ENCODE assay signal across 10 mouse cellular contexts in genomic region chr9:20543496-20543895, GRCm38 (mm10). TPM values are rescaled to one million over a fixed set of nuclear protein-coding genes. Genes with fewer than 3 reads are reported as not detected.
A peak's percentile ranks its signal among the peaks of the same experiment; 100 is the strongest.
DNase-seq lines count a peak whose midpoint lies in the region; ATAC-seq and TF ChIP-seq lines count a peak whose summit lies in the region.
"Had no signal": no experiment of that assay in that cellular context is flagged by ENCODE, and none has a peak within 500 bp of the region (broad histone marks: within the 10 kb centered on the region; RNA-seq: fewer than 3 reads in every experiment).

No protein-coding gene starts in this region.

- ATAC-seq in kidney, embryonic 15.5 days (replicated peaks; ENCODE audit: low FRiP score): no peak
- ATAC-seq in embryonic facial prominence, embryonic 15.5 days (ENCODE audit: insufficient number of reproducible peaks, low FRiP score, low TSS enrichment, low read depth): no peak
- no peak for ATAC-seq in limb, embryonic 12.5 days (ENCODE audit: insufficient number of reproducible peaks, insufficient read depth, low FRiP score, low TSS enrichment, low read depth)
- no peak for ATAC-seq in midbrain, embryonic 15.5 days (replicated peaks)
- no peak for ATAC-seq in activated CD4-positive, CD25-positive, alpha-beta regulatory T cell, adult 4 months
- ATAC-seq: Patski had no signal

- DNase-seq in kidney, adult 2 months: no peak
- no peak for DNase-seq in T-cell, adult 2 months (ENCODE audit: low spot score)
- no peak for DNase-seq in urinary bladder, postnatal 10 days (ENCODE audit: low spot score)
- DNase-seq: cerebellum, adult 2 months had no signal

- no peak overlapping the region for H3K9ac ChIP-seq in kidney, embryonic 15.5 days
- no peak overlapping the region for H3K9ac ChIP-seq in embryonic facial prominence, embryonic 15.5 days
- no peak overlapping the region for H3K9ac ChIP-seq in limb, embryonic 12.5 days (replicated peaks)
- H3K9ac ChIP-seq in midbrain, embryonic 15.5 days: 0 out of 2 replicates have a peak overlapping the region, but pooled peaks have one; percentile 52

- peaks cover 15% of the 10 kb centered on the region for H3K4me1 ChIP-seq in kidney, embryonic 15.5 days
- H3K4me1 ChIP-seq in kidney, adult 2 months (ENCODE audit: control insufficient read depth, insufficient read depth, low read length): no peaks in the 10 kb centered on the region
- peaks cover 17% of the 10 kb centered on the region; the same call in 1 of the 2 replicates for H3K4me1 ChIP-seq in embryonic facial prominence, embryonic 15.5 days
- H3K4me1 ChIP-seq in limb, embryonic 12.5 days (replicated peaks): no peaks in the 10 kb centered on the region
- H3K4me1 ChIP-seq in midbrain, embryonic 15.5 days: peaks cover 13% of the 10 kb centered on the region

- 36% methylated on average over 6 of the region's 6 CpGs for WGBS in kidney, embryonic 15.5 days
- 40% methylated on average over 6 of the region's 6 CpGs for WGBS in kidney, adult 2 months
- 24% methylated on average over 6 of the region's 6 CpGs for WGBS in embryonic facial prominence, embryonic 15.5 days
- 26% methylated on average over 6 of the region's 6 CpGs for WGBS in limb, embryonic 12.5 days
- 31% methylated on average over 6 of the region's 6 CpGs for WGBS in midbrain, embryonic 15.5 days

- peak overlapping the region; percentile 82; the same call in 1 of the 2 replicates for H3K4me2 ChIP-seq in kidney, embryonic 15.5 days
- peak overlapping the region; percentile 72 for H3K4me2 ChIP-seq in embryonic facial prominence, embryonic 15.5 days (replicated peaks)
- peak overlapping the region; percentile 71 for H3K4me2 ChIP-seq in limb, embryonic 12.5 days
- H3K4me2 ChIP-seq in midbrain, embryonic 15.5 days: peak overlapping the region; percentile 83; the same call in 1 of the 2 replicates

- 0 out of 2 replicates have a peak, but pooled peaks cover 3% of the 10 kb centered on the region for H3K27me3 ChIP-seq in kidney, embryonic 15.5 days
- no peaks in the 10 kb centered on the region for H3K27me3 ChIP-seq in kidney, adult 2 months (replicated peaks; ENCODE audit: control insufficient read depth, insufficient read depth, low read length)
- H3K27me3 ChIP-seq in embryonic facial prominence, embryonic 15.5 days: no peaks in the 10 kb centered on the region
- H3K27me3 ChIP-seq in limb, embryonic 12.5 days: 0 out of 2 replicates have a peak, but pooled peaks cover 4% of the 10 kb centered on the region
- no peaks in the 10 kb centered on the region; the same call in none of the 2 replicates for H3K27me3 ChIP-seq in midbrain, embryonic 15.5 days (replicated peaks)
- H3K27me3 ChIP-seq: Patski had no signal

- no peak overlapping the region for H3K4me3 ChIP-seq in kidney, embryonic 15.5 days (replicated peaks)
- no peak overlapping the region for H3K4me3 ChIP-seq in kidney, adult 2 months (ENCODE audit: insufficient read depth, low read depth, low read length)
- 0 out of 2 replicates have a peak overlapping the region, but pooled peaks have one; percentile 48 for H3K4me3 ChIP-seq in embryonic facial prominence, embryonic 15.5 days (replicated peaks)
- no peak overlapping the region for H3K4me3 ChIP-seq in limb, embryonic 12.5 days (replicated peaks)
- no peak overlapping the region for H3K4me3 ChIP-seq in midbrain, embryonic 15.5 days

- H3K9me3 ChIP-seq in kidney, embryonic 15.5 days (replicated peaks): no peaks in the 10 kb centered on the region
- no peaks in the 10 kb centered on the region for H3K9me3 ChIP-seq in embryonic facial prominence, embryonic 15.5 days (replicated peaks)
- no peaks in the 10 kb centered on the region for H3K9me3 ChIP-seq in limb, embryonic 12.5 days
- H3K9me3 ChIP-seq in midbrain, embryonic 15.5 days: no peaks in the 10 kb centered on the region

- 0 out of 2 replicates have a peak overlapping the region, but pooled peaks have one; percentile 91 for H3K27ac ChIP-seq in kidney, embryonic 15.5 days
- H3K27ac ChIP-seq in kidney, adult 2 months (ENCODE audit: insufficient read depth, low read depth, low read length): no peak overlapping the region
- H3K27ac ChIP-seq in embryonic facial prominence, embryonic 15.5 days (replicated peaks): peak overlapping the region; percentile 95
- peak overlapping the region; percentile 91; the same call in 1 of the 2 replicates for H3K27ac ChIP-seq in limb, embryonic 12.5 days
- peak overlapping the region; percentile 92 for H3K27ac ChIP-seq in midbrain, embryonic 15.5 days

- no peaks in the 10 kb centered on the region for H3K36me3 ChIP-seq in kidney, embryonic 15.5 days
- H3K36me3 ChIP-seq in kidney, adult 2 months (ENCODE audit: control insufficient read depth, insufficient read depth, low read length): no peaks in the 10 kb centered on the region
- H3K36me3 ChIP-seq in embryonic facial prominence, embryonic 15.5 days: no peaks in the 10 kb centered on the region
- H3K36me3 ChIP-seq in limb, embryonic 12.5 days: no peaks in the 10 kb centered on the region
- H3K36me3 ChIP-seq in midbrain, embryonic 15.5 days (replicated peaks): no peaks in the 10 kb centered on the region

- TF ChIP-seq POLR2A in kidney, adult 2 months (IDR thresholded peaks at IDR 0.05; ENCODE audit: low read depth, low read length): no peak

- TF ChIP-seq CTCF in kidney, adult 2 months (conservative IDR thresholded peaks at IDR 0.05; ENCODE audit: insufficient read depth, insufficient read length, low read depth, low read length): no peak

RNA-seq across cellular contexts. Expression of gene Zfp266, which starts 22.3 kb away (rescaled TPM):
- polyA plus RNA-seq in kidney, embryonic 15.5 days (2015; fragmentation: Nextera tagmentation; extraction: Ambion mirVana): 102 and 107 TPM in 2 replicates
- 4.7 and 6.6 TPM in 2 replicates for polyA plus RNA-seq in kidney, adult 2 months (2012; rRNA removed)
- 105 and 114 TPM in 2 replicates for polyA plus RNA-seq in embryonic facial prominence, embryonic 15.5 days (2015; fragmentation: Nextera tagmentation; extraction: Ambion mirVana)
- 160 and 170 TPM in 2 replicates for polyA plus RNA-seq in limb, embryonic 12.5 days (2016; fragmentation: Nextera tagmentation; extraction: Ambion mirVana)
- 117 and 124 TPM in 2 replicates for polyA plus RNA-seq in midbrain, embryonic 15.5 days (2015; fragmentation: Nextera tagmentation; extraction: Ambion mirVana)
- polyA plus RNA-seq in activated CD4-positive, CD25-positive, alpha-beta regulatory T cell, adult 4 months (2017; shearing (Covaris generic)): 10 to 100 TPM; 44.4 to 47.6 TPM

RNA-seq across cellular contexts. Expression of gene Zfp846, which starts 37.6 kb away (rescaled TPM):
- 15.7 and 16.4 TPM in 2 replicates for polyA plus RNA-seq in kidney, embryonic 15.5 days (2015; fragmentation: Nextera tagmentation; extraction: Ambion mirVana)
- 1.4 and 1.9 TPM in 2 replicates for polyA plus RNA-seq in kidney, adult 2 months (2012; rRNA removed)
- polyA plus RNA-seq in embryonic facial prominence, embryonic 15.5 days (2015; fragmentation: Nextera tagmentation; extraction: Ambion mirVana): 18.0 and 20.4 TPM in 2 replicates
- polyA plus RNA-seq in limb, embryonic 12.5 days (2016; fragmentation: Nextera tagmentation; extraction: Ambion mirVana): 21.4 and 23.2 TPM in 2 replicates
- 49.1 and 60.5 TPM in 2 replicates for polyA plus RNA-seq in midbrain, embryonic 15.5 days (2015; fragmentation: Nextera tagmentation; extraction: Ambion mirVana)
- 10 to 100 TPM in 1 of 2 experiments, 1 to 10 TPM in 1; 9.0 to 16.1 TPM for polyA plus RNA-seq in activated CD4-positive, CD25-positive, alpha-beta regulatory T cell, adult 4 months (2017; shearing (Covaris generic))

RNA-seq across cellular contexts. Expression of gene Zfp426, which starts 51.0 kb away (rescaled TPM):
- 20.0 and 20.3 TPM in 2 replicates for polyA plus RNA-seq in kidney, embryonic 15.5 days (2015; fragmentation: Nextera tagmentation; extraction: Ambion mirVana)
- polyA plus RNA-seq in kidney, adult 2 months (2012; rRNA removed): 4.6 and 5.6 TPM in 2 replicates
- polyA plus RNA-seq in embryonic facial prominence, embryonic 15.5 days (2015; fragmentation: Nextera tagmentation; extraction: Ambion mirVana): 20.8 and 21.1 TPM in 2 replicates
- 21.4 and 22.8 TPM in 2 replicates for polyA plus RNA-seq in limb, embryonic 12.5 days (2016; fragmentation: Nextera tagmentation; extraction: Ambion mirVana)
- polyA plus RNA-seq in midbrain, embryonic 15.5 days (2015; fragmentation: Nextera tagmentation; extraction: Ambion mirVana): 30.7 and 31.0 TPM in 2 replicates
- polyA plus RNA-seq in activated CD4-positive, CD25-positive, alpha-beta regulatory T cell, adult 4 months (2017; shearing (Covaris generic)): 10 to 100 TPM; 26.5 to 28.3 TPM
